Mouse (Mus musculus) lung, postnatal 0 days (tissue): ENCODE measurements around the gene Agr2.

ENCODE experiments used
- CTCF ChIP-seq: IDR thresholded peaks from 2 replicates; pipeline ENCODE4 v1.5.1; 2016; ENCODE audit warnings: antibody characterized with exemption, mild to moderate bottlenecking
- EP300 ChIP-seq: IDR thresholded peaks from 2 replicates; pipeline ENCODE4 v1.6.1; 2016; ENCODE audit warnings: antibody characterized with exemption, mild to moderate bottlenecking, control low read depth

GRCm38 (mm10) chr12:35993583-35993982 lies 876 bp downstream of the Agr2 start:
- TF ChIP-seq CTCF, result no peak
- TF ChIP-seq EP300, result no peak
